In genomic region chr13:44584551-44584950, GRCm38 (mm10) we compare ENCODE assay signal across 14 mouse cellular contexts.
"Had no signal": no experiment of that assay in that cellular context is flagged by ENCODE, and none has a peak within 500 bp of the region (broad histone marks: within the 10 kb centered on the region; RNA-seq: fewer than 3 reads in every experiment).

No protein-coding gene starts in this region.

- H3K9me3 ChIP-seq: limb, embryonic 13.5 days; midbrain, embryonic 15.5 days; neural tube, embryonic 13.5 days; stomach, embryonic 15.5 days had no signal

- H3K36me3 ChIP-seq: limb, embryonic 13.5 days; midbrain, embryonic 15.5 days; neural tube, embryonic 13.5 days; stomach, embryonic 15.5 days had no signal

- H3K27me3 ChIP-seq: limb, embryonic 13.5 days; midbrain, embryonic 15.5 days; neural tube, embryonic 13.5 days; stomach, embryonic 15.5 days had no signal

- H3K4me2 ChIP-seq: limb, embryonic 13.5 days; midbrain, embryonic 11.5 days; midbrain, embryonic 15.5 days; neural tube, embryonic 13.5 days; stomach, embryonic 15.5 days had no signal

- H3K27ac ChIP-seq: layer of hippocampus, adult 2 months; limb, embryonic 13.5 days; liver, embryonic 14.5 days; midbrain, embryonic 15.5 days; neural tube, embryonic 13.5 days; stomach, embryonic 15.5 days had no signal

- ATAC-seq: midbrain, embryonic 15.5 days had no signal

- DNase-seq: kidney, postnatal 10 days; kidney, postnatal 4 days; lung, adult 18-20 months; retina, postnatal 1 day; right cerebral cortex, postnatal 4 days; spleen, adult 18-20 months; thymus, postnatal 4 days had no signal

- H3K4me3 ChIP-seq: layer of hippocampus, adult 2 months; limb, embryonic 13.5 days; midbrain, embryonic 15.5 days; neural tube, embryonic 13.5 days; stomach, embryonic 15.5 days had no signal

- H3K9ac ChIP-seq: limb, embryonic 13.5 days; liver, embryonic 14.5 days; midbrain, embryonic 15.5 days; neural tube, embryonic 13.5 days; stomach, embryonic 15.5 days had no signal
